9 mouse cellular contexts compared by ENCODE assay signal in the genomic region with DNA sequence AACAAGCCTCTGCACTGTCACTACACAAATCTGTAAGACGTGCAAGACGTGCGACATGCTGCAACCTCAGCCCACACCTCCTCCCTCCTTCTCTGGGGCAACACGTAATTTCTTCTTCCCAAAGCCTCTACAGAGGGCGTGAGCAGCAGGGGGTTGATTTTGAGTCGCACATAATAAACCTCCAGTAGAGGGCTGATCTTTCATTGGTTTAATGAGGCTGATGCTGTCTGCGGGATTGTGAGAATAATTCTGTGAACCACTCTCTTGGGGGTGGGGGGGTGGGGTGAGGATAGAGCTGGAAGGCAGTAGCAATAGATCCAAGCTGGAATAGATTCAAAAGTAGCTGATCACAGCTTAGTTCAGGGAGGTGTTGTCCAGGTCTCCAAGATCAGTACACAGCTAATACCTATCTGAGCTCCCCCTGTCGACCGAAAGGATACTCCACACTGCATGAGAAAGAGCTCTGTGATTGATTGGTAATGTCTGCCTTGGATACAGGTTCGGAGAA.
DNase-seq lines count a peak whose midpoint lies in the region; ATAC-seq and TF ChIP-seq lines count a peak whose summit lies in the region.
"Had no signal": no experiment of that assay in that cellular context is flagged by ENCODE, and none has a peak within 500 bp of the region (broad histone marks: within the 10 kb centered on the region; RNA-seq: fewer than 3 reads in every experiment).

No protein-coding gene starts in this region.

- no peak overlapping the region for H3K4me2 ChIP-seq in lung, embryonic 15.5 days
- no peak overlapping the region for H3K4me2 ChIP-seq in embryonic facial prominence, embryonic 11.5 days (ENCODE audit: low read depth, low read length)

- no peak for DNase-seq in lung, adult 2 months
- DNase-seq in embryonic facial prominence, embryonic 11.5 days (ENCODE audit: low spot score): peak; percentile 72
- DNase-seq in induced T-regulatory cell, adult 2 months (ENCODE audit: low read depth): peak; percentile 6
- DNase-seq in retina, postnatal 7 days (ENCODE audit: low read depth, low spot score): peak; percentile 46
- DNase-seq in gastrocnemius, postnatal 25 days: no peak
- DNase-seq in layer of hippocampus, postnatal 14 days (ENCODE audit: low spot score in 2 of 2): no peak
- DNase-seq: heart, postnatal 36 days had no signal

- WGBS in lung, embryonic 15.5 days: 33% methylated on average over 10 of the region's 10 CpGs
- WGBS in lung, adult 2 months: 33% methylated on average over 10 of the region's 10 CpGs
- WGBS in embryonic facial prominence, embryonic 11.5 days: 36% methylated on average over 10 of the region's 10 CpGs

- peaks cover 5% of the 10 kb centered on the region for H3K4me1 ChIP-seq in lung, embryonic 15.5 days
- no peaks in the 10 kb centered on the region for H3K4me1 ChIP-seq in lung, adult 2 months (ENCODE audit: control insufficient read depth, insufficient read depth, low read length)
- no peaks in the 10 kb centered on the region for H3K4me1 ChIP-seq in embryonic facial prominence, embryonic 11.5 days (ENCODE audit: control insufficient read depth, insufficient read depth, low read length)

- no peak for TF ChIP-seq POLR2A in lung, adult 2 months (IDR thresholded peaks at IDR 0.05; ENCODE audit: borderline replicate concordance, extremely low read depth, low read depth, low read length)

- no peak overlapping the region for H3K27ac ChIP-seq in lung, embryonic 15.5 days
- H3K27ac ChIP-seq in embryonic facial prominence, embryonic 11.5 days (replicated peaks; ENCODE audit: low read depth, low read length): no peak overlapping the region

- H3K27me3 ChIP-seq in lung, embryonic 15.5 days: no peaks in the 10 kb centered on the region
- no peaks in the 10 kb centered on the region; the same call in 1 of the 2 replicates for H3K27me3 ChIP-seq in embryonic facial prominence, embryonic 11.5 days (ENCODE audit: control insufficient read depth, insufficient read depth, low read length)

- H3K9ac ChIP-seq in lung, embryonic 15.5 days: no peak overlapping the region
- no peak overlapping the region for H3K9ac ChIP-seq in embryonic facial prominence, embryonic 11.5 days (replicated peaks; ENCODE audit: low read length)

- peak; percentile 39; the same call in 1 of the 2 replicates for ATAC-seq in lung, embryonic 15.5 days (ENCODE audit: borderline replicate concordance, extremely low read depth, low FRiP score, low TSS enrichment)
- no peak for ATAC-seq in embryonic facial prominence, embryonic 11.5 days (replicated peaks; ENCODE audit: insufficient number of reproducible peaks, low FRiP score, low TSS enrichment, low read depth)
- ATAC-seq in activated CD4-positive, CD25-positive, alpha-beta regulatory T cell, adult 4 months: no peak

- no peaks in the 10 kb centered on the region for H3K9me3 ChIP-seq in lung, embryonic 15.5 days
- no peaks in the 10 kb centered on the region for H3K9me3 ChIP-seq in embryonic facial prominence, embryonic 11.5 days (replicated peaks; ENCODE audit: control insufficient read depth, low read length)

- H3K36me3 ChIP-seq in lung, embryonic 15.5 days: no peaks in the 10 kb centered on the region
- H3K36me3 ChIP-seq in embryonic facial prominence, embryonic 11.5 days (replicated peaks; ENCODE audit: control insufficient read depth, insufficient read depth, low read depth, low read length): no peaks in the 10 kb centered on the region

- no peak overlapping the region for H3K4me3 ChIP-seq in lung, embryonic 15.5 days
- no peak overlapping the region for H3K4me3 ChIP-seq in lung, adult 2 months (replicated peaks; ENCODE audit: extremely low read depth, low read depth, low read length)
- H3K4me3 ChIP-seq in embryonic facial prominence, embryonic 11.5 days (ENCODE audit: low read depth, low read length): no peak overlapping the region

- TF ChIP-seq CTCF in lung, adult 2 months (IDR thresholded peaks at IDR 0.05; ENCODE audit: insufficient read depth, low read length): no peak

Comparison
In these comparisons a context has a peak if more than half of its experiments do, and no peak if none do; other contexts are left out.
1. DNase-seq: peak in embryonic facial prominence, embryonic 11.5 days (single experiment), induced T-regulatory cell, adult 2 months (single experiment) and retina, postnatal 7 days (single experiment); none in lung, adult 2 months (single experiment), gastrocnemius, postnatal 25 days (single experiment) and layer of hippocampus, postnatal 14 days (0 of 2).